Mouse (Mus musculus) granulocyte monocyte progenitor cell, adult 5-6 weeks (primary cell): Measurements from ENCODE around the gene Zc3hav1l. TPM values are rescaled to one million over a fixed set of nuclear protein-coding genes. Genes with fewer than 3 reads are reported as not detected.

Experiments used
- ATAC-seq: replicated peaks from 2 replicates; pipeline ENCODE4 v1.8.0; 2016; ENCODE audit warnings: mild to moderate bottlenecking, moderate TSS enrichment, inconsistent platforms; ENCODE audit not compliant: poor library complexity, severe bottlenecking
- total RNA-seq, 2 experiments: library from RNA; stranded (forward) in 1 of 2; stranded (reverse) in 1 of 2; fragments of 200-712, 200-1000 nt in 1 of 2; fragments of >200 nt in 1 of 2; fragmentation: Nextera tagmentation in 1 of 2; gene quantifications; 2 replicates each; pipeline ENCODE4 v1.2.3; 2014 to 2017

The Zc3hav1l gene
- total RNA-seq, 2 experiments from 2014 or later, result 4.1 to 19.3 TPM

DNA sequence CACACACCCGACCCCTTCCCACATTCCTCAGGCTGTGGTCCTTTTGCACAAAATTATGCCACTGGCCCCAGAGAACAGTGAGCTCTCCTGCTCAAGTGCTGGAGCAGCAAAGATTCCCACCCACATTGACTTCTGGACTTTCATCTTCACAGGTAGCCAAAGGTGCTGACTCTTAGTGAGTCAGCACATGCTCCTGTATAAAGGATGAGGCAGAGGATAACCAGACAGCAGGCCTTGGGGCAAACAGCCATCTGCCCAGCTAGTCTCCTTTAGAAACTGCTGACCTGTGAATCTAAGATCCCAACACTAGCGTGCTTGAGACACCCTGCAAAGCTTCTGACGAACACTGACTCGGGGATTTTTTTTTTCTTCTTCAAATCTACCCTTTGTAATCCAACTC is 60.7 kb downstream of the Zc3hav1l start:
- no peak for ATAC-seq

Other genes with a start within 250 kb of the Zc3hav1l start
- gene Tmem213, start 190.0 kb downstream of the Zc3hav1l start, total RNA-seq (2014; fragmentation: Nextera tagmentation), result not detected in 2 replicates
- not detected in 2 replicates for gene Tmem213, start 190.0 kb downstream of the Zc3hav1l start, total RNA-seq (2017)
- gene Atp6v0a4, start 174.7 kb downstream of the Zc3hav1l start, total RNA-seq (2014; fragmentation: Nextera tagmentation), result not detected in 2 replicates
- gene Atp6v0a4, start 174.7 kb downstream of the Zc3hav1l start, total RNA-seq (2017), result not detected in 2 replicates
- 2.0 and 2.2 TPM in 2 replicates for gene D630045J12Rik, start 45.2 kb downstream of the Zc3hav1l start, total RNA-seq (2014; fragmentation: Nextera tagmentation)
- 0.15 and 0.22 TPM in 2 replicates for gene D630045J12Rik, start 45.2 kb downstream of the Zc3hav1l start, total RNA-seq (2017)
- gene Zc3hav1, start 55.3 kb upstream of the Zc3hav1l start, total RNA-seq (2014; fragmentation: Nextera tagmentation), result 46.8 and 48.4 TPM in 2 replicates
- gene Zc3hav1, start 55.3 kb upstream of the Zc3hav1l start, total RNA-seq (2017), result 47.6 and 53.1 TPM in 2 replicates
- 0.79 TPM in 1 of 2 replicates, not detected in the other for gene Ttc26, start 82.2 kb upstream of the Zc3hav1l start, total RNA-seq (2014; fragmentation: Nextera tagmentation)
- gene Ttc26, start 82.2 kb upstream of the Zc3hav1l start, total RNA-seq (2017), result 0.90 and 1.7 TPM in 2 replicates
- gene Ubn2, start 134.7 kb upstream of the Zc3hav1l start, total RNA-seq (2014; fragmentation: Nextera tagmentation), result 48.2 and 57.1 TPM in 2 replicates
- 19.0 and 27.8 TPM in 2 replicates for gene Ubn2, start 134.7 kb upstream of the Zc3hav1l start, total RNA-seq (2017)
- gene Fmc1, start 234.2 kb upstream of the Zc3hav1l start, total RNA-seq (2014; fragmentation: Nextera tagmentation), result 128 and 160 TPM in 2 replicates
- gene Fmc1, start 234.2 kb upstream of the Zc3hav1l start, total RNA-seq (2017), result 61.3 and 84.4 TPM in 2 replicates